Mouse (Mus musculus) C2C12 (cell line): ENCODE results near the gene Casd1.

Source experiments
- CTCF ChIP-seq: IDR thresholded peaks from one replicate; pipeline ENCODE4 v1.5.1; 2011; ENCODE audit not compliant: control insufficient read depth, insufficient read depth, insufficient read length
- FOSL1 ChIP-seq: IDR thresholded peaks from one replicate; pipeline ENCODE4 v1.8.0; 2011; ENCODE audit warnings: mild to moderate bottlenecking, low read length; ENCODE audit not compliant: poor library complexity, insufficient read depth, severe bottlenecking
- MAX ChIP-seq: IDR thresholded peaks from one replicate; pipeline ENCODE4 v1.6.1; 2011; ENCODE audit warnings: mild to moderate bottlenecking, control low read depth
- MYOD1 ChIP-seq: IDR thresholded peaks from one replicate; pipeline ENCODE4 v1.6.1; 2011; ENCODE audit warnings: low read depth; ENCODE audit not compliant: control insufficient read depth, insufficient read length
- MYOG ChIP-seq: IDR thresholded peaks from one replicate; pipeline ENCODE4 v1.6.1; 2011; ENCODE audit not compliant: control insufficient read depth, insufficient read length; ENCODE audit errors: extremely low read depth
- USF1 ChIP-seq: IDR thresholded peaks from one replicate; pipeline ENCODE4 v1.6.1; 2011; ENCODE audit warnings: low read depth, mild to moderate bottlenecking, control low read depth, moderate library complexity

- TF ChIP-seq USF1 = no peak
- TF ChIP-seq MAX = no peak
- TF ChIP-seq CTCF = no peak
- no peak for TF ChIP-seq FOSL1
- no peak for TF ChIP-seq MYOD1
- TF ChIP-seq MYOG = no peak
Observed at GRCm38 (mm10) chr6:4677356-4677761, 76.7 kb downstream of the Casd1 start.
